Mouse (Mus musculus) spleen, postnatal 36 days (tissue): ENCODE measurements around the gene Syt2.

Experiments used
- DNase-seq, 2 experiments: peaks; one replicate each; pipeline ENCODE4 v3.0.0; 2022; ENCODE audit warnings: low spot score in 2 of 2, mixed read lengths in 1 of 2

The Syt2 gene

DNA sequence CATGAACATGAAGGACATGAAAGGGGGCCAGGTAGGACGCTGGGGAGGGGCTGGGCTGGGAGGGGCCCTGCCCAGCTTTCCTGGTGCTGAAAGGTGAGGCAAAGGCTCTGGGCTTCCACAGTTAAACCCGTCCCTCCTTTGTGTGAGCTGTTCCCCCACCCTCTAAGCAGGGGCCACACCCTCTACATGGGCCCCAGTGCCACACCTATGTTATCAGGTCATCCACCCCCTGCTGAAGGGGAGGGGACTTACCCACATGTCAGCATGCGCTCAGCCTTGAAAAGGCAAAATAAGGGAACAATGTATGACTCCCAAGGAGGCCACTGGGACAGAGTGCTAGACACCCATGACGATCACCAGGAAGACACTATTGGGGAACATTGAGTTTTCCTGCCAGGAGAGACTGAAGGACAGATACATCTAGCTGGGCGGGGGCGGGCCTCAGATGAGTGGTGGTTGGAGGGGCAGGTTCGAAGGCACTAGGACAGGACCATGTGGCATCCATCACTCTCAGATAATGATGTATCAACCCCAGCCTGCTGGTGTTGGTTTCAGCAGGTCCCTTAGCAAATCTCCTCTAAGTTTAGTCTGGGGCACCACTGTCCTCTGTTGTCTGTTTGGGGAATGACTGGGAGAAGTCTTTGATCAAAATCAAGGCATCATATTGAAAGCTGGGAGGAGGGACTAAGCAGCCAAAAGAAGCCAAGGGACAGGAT, 95.6 kb downstream of the Syt2 start:
- peak; percentile 22 to 25 for DNase-seq

- no peak for DNase-seq
Measured at GRCm38 (mm10) chr1:134745648-134746047, 99.2 kb downstream of the Syt2 start.

GRCm38 (mm10) chr1:134747236-134748174, 101.0 kb downstream of the Syt2 start:
- peak; percentile 76 to 77 for DNase-seq

GRCm38 (mm10) chr1:134749889-134750288, 103.4 kb downstream of the Syt2 start:
- DNase-seq, result no peak

- no peak for DNase-seq
Measured at GRCm38 (mm10) chr1:134752447-134752846, 106.0 kb downstream of the Syt2 start.

DNA sequence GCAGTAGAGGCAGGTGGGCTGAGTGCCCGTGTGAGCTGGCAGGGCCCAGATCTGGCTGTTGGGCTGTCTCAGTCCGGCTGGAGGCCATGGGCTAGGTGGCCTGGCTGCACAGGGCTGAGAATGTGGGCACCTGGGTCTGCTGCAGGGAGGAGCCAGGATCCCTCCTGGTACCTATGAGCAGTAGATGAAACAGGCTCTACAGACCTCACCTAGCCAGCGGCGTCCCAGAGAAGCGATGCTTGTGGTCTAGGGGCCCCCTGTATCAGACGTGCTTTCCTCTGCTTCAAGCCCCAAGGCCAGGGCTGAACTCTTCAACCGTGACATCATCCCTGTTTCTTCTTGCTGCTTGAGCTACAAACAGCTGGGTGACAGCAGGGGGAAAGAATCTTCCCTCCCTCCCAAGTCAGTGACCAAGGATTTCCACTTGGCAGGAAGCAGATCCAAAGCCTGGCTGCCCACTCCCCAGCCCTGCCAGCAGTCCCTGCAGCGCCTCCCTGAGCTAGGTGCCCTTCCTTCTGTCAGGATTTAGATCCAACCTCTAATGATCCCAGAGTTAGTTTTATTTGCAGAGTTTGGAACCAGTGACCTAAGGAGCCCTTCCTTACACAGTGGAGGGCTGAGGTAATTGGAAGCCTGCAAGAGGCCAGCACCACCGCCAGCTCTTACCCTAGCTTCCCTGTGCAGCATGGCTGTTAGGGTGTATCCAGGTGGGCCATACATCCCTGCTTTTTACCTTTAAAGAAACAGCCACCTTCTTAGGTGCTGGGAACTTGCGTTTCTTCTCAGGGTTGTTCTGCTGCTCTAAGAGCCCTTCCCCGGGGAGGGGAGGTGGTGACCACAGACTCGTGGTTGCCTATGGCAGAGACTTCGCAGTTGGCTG, 107.5 kb downstream of the Syt2 start:
- no peak for DNase-seq

DNA sequence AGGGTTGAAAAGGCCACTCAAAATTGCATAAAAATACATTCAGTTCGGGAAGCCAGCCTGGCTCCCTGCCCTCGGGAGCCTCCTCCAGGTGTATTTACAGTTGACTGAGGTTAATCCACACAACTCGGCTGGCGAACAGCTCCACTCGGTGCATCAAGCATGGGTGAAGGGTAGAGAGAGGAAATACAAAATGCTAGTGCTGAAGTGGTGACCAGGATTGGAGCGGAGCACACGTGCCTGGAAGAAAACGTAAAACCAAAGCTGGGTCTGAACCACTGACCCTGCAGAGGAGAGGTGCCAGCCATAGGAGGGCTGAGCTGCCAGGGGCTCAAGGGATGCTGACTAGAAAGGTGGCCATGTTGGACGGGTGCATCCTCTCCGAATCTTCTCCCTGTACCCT, 108.3 kb downstream of the Syt2 start:
- DNase-seq, result no peak

DNA sequence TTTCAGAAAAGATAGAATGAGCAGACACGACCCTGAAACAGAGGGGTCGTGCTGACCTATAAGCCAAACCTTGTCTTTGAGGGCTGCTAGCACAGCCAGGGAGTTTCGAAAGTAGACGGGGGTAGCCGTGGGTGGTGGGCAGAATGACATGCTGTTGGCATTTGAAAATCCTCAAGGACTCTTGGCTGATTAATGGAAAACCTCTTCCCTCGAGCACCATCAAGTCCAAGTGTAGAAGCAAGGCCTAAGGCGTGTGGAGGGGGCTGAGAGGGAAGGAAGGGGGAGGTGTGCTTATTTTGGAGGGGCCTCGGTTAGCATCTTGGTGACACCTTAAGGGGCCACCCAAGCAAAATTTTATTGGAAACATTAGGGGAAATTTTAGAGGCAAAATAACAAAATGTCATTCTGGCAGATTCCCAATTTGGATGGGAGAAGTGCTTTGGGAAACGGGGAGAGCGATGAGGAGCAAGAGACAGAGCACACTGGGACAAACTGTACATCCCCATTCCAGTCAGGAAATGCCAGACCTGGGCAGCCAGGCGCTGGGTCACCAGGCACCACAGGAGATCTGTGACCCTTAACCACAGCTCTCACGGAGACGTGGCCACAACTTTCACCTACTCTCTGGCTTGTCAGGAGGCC, 109.2 kb downstream of the Syt2 start:
- DNase-seq, result no peak

- no peak for DNase-seq
Measured at GRCm38 (mm10) chr1:134756190-134756873, 109.9 kb downstream of the Syt2 start.

DNA sequence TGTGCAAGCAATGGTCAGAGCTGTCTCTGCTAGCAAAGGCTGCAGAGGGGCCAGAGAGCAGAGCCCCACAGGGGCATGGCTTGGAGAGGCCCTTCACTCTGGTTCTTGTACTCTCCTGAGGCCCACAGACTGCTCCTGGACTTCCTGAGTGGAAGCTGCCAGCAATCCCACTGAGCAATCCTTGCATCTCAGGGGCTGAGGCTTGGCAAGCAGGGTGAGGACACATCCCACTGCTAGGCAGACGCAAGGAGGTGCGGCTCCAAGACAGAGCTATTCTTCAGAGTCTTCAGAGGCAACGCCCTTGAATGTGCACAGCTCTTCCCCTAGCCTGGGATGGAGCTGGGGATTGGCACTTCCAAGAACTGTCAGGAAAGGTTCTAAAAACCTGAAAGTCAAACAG, 110.8 kb downstream of the Syt2 start:
- no peak for DNase-seq

- DNase-seq, result no peak
Measured at GRCm38 (mm10) chr1:134759133-134759532, 112.7 kb downstream of the Syt2 start.

DNA sequence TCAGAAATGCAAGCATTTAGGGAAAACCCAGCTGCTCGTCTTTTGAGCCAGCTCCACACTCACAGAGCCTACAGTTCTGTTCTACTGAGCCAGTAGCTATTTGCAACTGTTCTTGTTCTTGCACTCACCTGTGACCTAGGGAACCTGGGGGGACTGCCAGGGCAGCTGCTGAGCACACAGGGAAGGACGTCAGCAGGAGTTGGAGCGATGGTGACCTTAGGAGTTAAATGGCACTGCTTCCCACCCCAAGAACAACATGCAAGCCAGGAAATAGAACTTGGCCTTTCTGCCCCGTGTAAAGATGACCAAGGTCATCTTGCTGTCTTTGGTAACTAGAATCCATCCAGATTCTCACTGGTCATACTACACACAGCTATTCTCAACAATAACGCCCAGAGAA, 114.2 kb downstream of the Syt2 start:
- DNase-seq, result no peak

- DNase-seq, result no peak
Measured at GRCm38 (mm10) chr1:134761534-134761933, 115.1 kb downstream of the Syt2 start.

GRCm38 (mm10) chr1:134763250-134763649, 116.8 kb downstream of the Syt2 start:
- DNase-seq, result no peak

GRCm38 (mm10) chr1:134763776-134764438, 117.4 kb downstream of the Syt2 start:
- DNase-seq, result no peak

GRCm38 (mm10) chr1:134764831-134765458, 118.5 kb downstream of the Syt2 start:
- DNase-seq, result no peak

- DNase-seq, result no peak
Measured at GRCm38 (mm10) chr1:134766448-134766847, 120.0 kb downstream of the Syt2 start.

- no peak for DNase-seq
Measured at GRCm38 (mm10) chr1:134770312-134770711, 123.8 kb downstream of the Syt2 start.

DNA sequence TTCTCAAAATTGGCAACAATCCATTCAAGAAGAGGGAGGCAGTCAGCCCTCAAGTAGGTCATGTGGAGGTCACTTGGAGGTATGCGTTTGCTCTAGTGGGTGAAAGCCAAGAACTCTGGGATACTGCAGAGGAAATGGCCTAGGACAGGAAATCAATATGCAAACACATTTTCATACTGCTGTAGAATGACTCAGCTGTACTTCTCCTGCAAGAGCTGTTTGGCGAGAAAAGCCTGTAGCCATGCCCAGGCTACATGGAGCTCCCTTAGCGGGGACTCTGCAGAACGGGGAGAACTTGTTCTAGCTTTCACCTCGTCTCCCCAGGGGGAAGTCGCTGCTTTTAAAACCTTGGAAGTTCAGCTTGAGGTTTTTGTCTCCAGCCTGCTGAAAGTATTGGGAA, 124.9 kb downstream of the Syt2 start:
- no peak for DNase-seq

GRCm38 (mm10) chr1:134771999-134772398, 125.5 kb downstream of the Syt2 start:
- DNase-seq, result no peak
